Mouse (Mus musculus): ENCODE results near the gene Frmd4a.

The Frmd4a gene

GRCm38 (mm10) chr2:4619893-4620593, 602.5 kb downstream of the Frmd4a start:
- H3K9me3 ChIP-seq (ENCODE audit: low read length), result no peaks in the 10 kb centered on the region
- H3K4me1 ChIP-seq (replicated peaks; ENCODE audit: low read depth, low read length), result peaks cover 12% of the 10 kb centered on the region
- TF ChIP-seq NANOG (IDR thresholded peaks at IDR 0.05; ENCODE audit: borderline replicate concordance, low read length) (no peak), CTCF (conservative IDR thresholded peaks at IDR 0.05; ENCODE audit: low read length) (no peak), POU5F1 (IDR thresholded peaks at IDR 0.05; ENCODE audit: borderline replicate concordance, low read length) (no peak)
- H3K4me3 ChIP-seq (replicated peaks; ENCODE audit: low read length), result no peak overlapping the region
- no peaks in the 10 kb centered on the region for H3K27me3 ChIP-seq (ENCODE audit: insufficient read depth, low read length)
- H3K36me3 ChIP-seq (ENCODE audit: insufficient read depth, low read length), result peaks cover 18% of the 10 kb centered on the region

- H3K27me3 ChIP-seq (ENCODE audit: insufficient read depth, low read length), result no peaks in the 10 kb centered on the region
- H3K4me3 ChIP-seq (replicated peaks; ENCODE audit: low read length), result no peak overlapping the region
- no peaks in the 10 kb centered on the region for H3K9me3 ChIP-seq (ENCODE audit: low read length)
- TF ChIP-seq CTCF (conservative IDR thresholded peaks at IDR 0.05; ENCODE audit: low read length) (no peak), NANOG (IDR thresholded peaks at IDR 0.05; ENCODE audit: borderline replicate concordance, low read length) (no peak), POU5F1 (IDR thresholded peaks at IDR 0.05; ENCODE audit: borderline replicate concordance, low read length) (no peak)
- H3K36me3 ChIP-seq (ENCODE audit: insufficient read depth, low read length), result peaks cover 18% of the 10 kb centered on the region
- peaks cover 4% of the 10 kb centered on the region; the same call in 1 of the 2 replicates for H3K4me1 ChIP-seq (replicated peaks; ENCODE audit: low read depth, low read length)
Observed at GRCm38 (mm10) chr2:4620640-4621401, 603.3 kb downstream of the Frmd4a start.

GRCm38 (mm10) chr2:4621471-4621985, 604.0 kb downstream of the Frmd4a start:
- H3K4me1 ChIP-seq (replicated peaks; ENCODE audit: low read depth, low read length), result peaks cover 5% of the 10 kb centered on the region; the same call in 1 of the 2 replicates
- no peaks in the 10 kb centered on the region for H3K27me3 ChIP-seq (ENCODE audit: insufficient read depth, low read length)
- peaks cover 18% of the 10 kb centered on the region for H3K36me3 ChIP-seq (ENCODE audit: insufficient read depth, low read length)
- H3K9me3 ChIP-seq (ENCODE audit: low read length), result no peaks in the 10 kb centered on the region
- TF ChIP-seq POU5F1 (IDR thresholded peaks at IDR 0.05; ENCODE audit: borderline replicate concordance, low read length) (no peak), CTCF (conservative IDR thresholded peaks at IDR 0.05; ENCODE audit: low read length) (no peak)
- no peak overlapping the region for H3K4me3 ChIP-seq (replicated peaks; ENCODE audit: low read length)

GRCm38 (mm10) chr2:4626911-4627310, 609.4 kb downstream of the Frmd4a start:
- Histone ChIP-seq H3K36me3 (ENCODE audit: insufficient read depth, low read length) (peaks cover 35% of the 10 kb centered on the region), H3K4me1 (replicated peaks; ENCODE audit: low read depth, low read length) (peaks cover 24% of the 10 kb centered on the region), H3K4me3 (replicated peaks; ENCODE audit: low read length) (no peak overlapping the region), H3K27me3 (ENCODE audit: insufficient read depth, low read length) (no peaks in the 10 kb centered on the region), H3K9me3 (ENCODE audit: low read length) (no peaks in the 10 kb centered on the region)
- TF ChIP-seq POU5F1 (IDR thresholded peaks at IDR 0.05; ENCODE audit: borderline replicate concordance, low read length) (no peak), CTCF (conservative IDR thresholded peaks at IDR 0.05; ENCODE audit: low read length) (no peak), NANOG (IDR thresholded peaks at IDR 0.05; ENCODE audit: borderline replicate concordance, low read length) (no peak)

GRCm38 (mm10) chr2:4628920-4629319, 611.4 kb downstream of the Frmd4a start:
- Histone ChIP-seq H3K9me3 (ENCODE audit: low read length) (no peaks in the 10 kb centered on the region), H3K36me3 (ENCODE audit: insufficient read depth, low read length) (peaks cover 39% of the 10 kb centered on the region), H3K4me1 (replicated peaks; ENCODE audit: low read depth, low read length) (peaks cover 38% of the 10 kb centered on the region), H3K27me3 (ENCODE audit: insufficient read depth, low read length) (no peaks in the 10 kb centered on the region), H3K4me3 (replicated peaks; ENCODE audit: low read length) (0 out of 2 replicates have a peak overlapping the region, but pooled peaks have one; percentile 27)
- TF ChIP-seq CTCF (conservative IDR thresholded peaks at IDR 0.05; ENCODE audit: low read length) (no peak), NANOG (IDR thresholded peaks at IDR 0.05; ENCODE audit: borderline replicate concordance, low read length) (no peak), POU5F1 (IDR thresholded peaks at IDR 0.05; ENCODE audit: borderline replicate concordance, low read length) (no peak)

- Histone ChIP-seq H3K9me3 (ENCODE audit: low read length) (no peaks in the 10 kb centered on the region), H3K36me3 (ENCODE audit: insufficient read depth, low read length) (peaks cover 40% of the 10 kb centered on the region), H3K27me3 (ENCODE audit: insufficient read depth, low read length) (no peaks in the 10 kb centered on the region), H3K4me3 (replicated peaks; ENCODE audit: low read length) (0 out of 2 replicates have a peak overlapping the region, but pooled peaks have one; percentile 27), H3K4me1 (replicated peaks; ENCODE audit: low read depth, low read length) (peaks cover 42% of the 10 kb centered on the region)
- TF ChIP-seq CTCF (conservative IDR thresholded peaks at IDR 0.05; ENCODE audit: low read length) (no peak), POU5F1 (IDR thresholded peaks at IDR 0.05; ENCODE audit: borderline replicate concordance, low read length) (no peak)
Observed at GRCm38 (mm10) chr2:4629470-4629869, 612.0 kb downstream of the Frmd4a start.

- TF ChIP-seq POU5F1 (IDR thresholded peaks at IDR 0.05; ENCODE audit: borderline replicate concordance, low read length) (no peak), CTCF (conservative IDR thresholded peaks at IDR 0.05; ENCODE audit: low read length) (no peak), NANOG (IDR thresholded peaks at IDR 0.05; ENCODE audit: borderline replicate concordance, low read length) (no peak)
Observed at GRCm38 (mm10) chr2:4630197-4630835, 612.8 kb downstream of the Frmd4a start.

GRCm38 (mm10) chr2:4635804-4636203, 618.3 kb downstream of the Frmd4a start:
- TF ChIP-seq NANOG (IDR thresholded peaks at IDR 0.05; ENCODE audit: borderline replicate concordance, low read length) (no peak), POU5F1 (IDR thresholded peaks at IDR 0.05; ENCODE audit: borderline replicate concordance, low read length) (no peak), CTCF (conservative IDR thresholded peaks at IDR 0.05; ENCODE audit: low read length) (peak; percentile 36)
- Histone ChIP-seq H3K36me3 (ENCODE audit: insufficient read depth, low read length) (peaks cover 85% of the 10 kb centered on the region), H3K27me3 (ENCODE audit: insufficient read depth, low read length) (no peaks in the 10 kb centered on the region), H3K9me3 (ENCODE audit: low read length) (no peaks in the 10 kb centered on the region), H3K4me1 (replicated peaks; ENCODE audit: low read depth, low read length) (peaks cover 33% of the 10 kb centered on the region), H3K4me3 (replicated peaks; ENCODE audit: low read length) (no peak overlapping the region)

More at GRCm38 (mm10) chr2:4630197-4630835, 612.8 kb downstream of the Frmd4a start:
- H3K36me3 ChIP-seq (ENCODE audit: insufficient read depth, low read length), result peaks cover 48% of the 10 kb centered on the region
- H3K4me1 ChIP-seq (replicated peaks; ENCODE audit: low read depth, low read length), result peaks cover 42% of the 10 kb centered on the region
- no peaks in the 10 kb centered on the region for H3K27me3 ChIP-seq (ENCODE audit: insufficient read depth, low read length)
- H3K9me3 ChIP-seq (ENCODE audit: low read length), result no peaks in the 10 kb centered on the region
- no peak overlapping the region for H3K4me3 ChIP-seq (replicated peaks; ENCODE audit: low read length)
